Mouse (Mus musculus): ENCODE data around the gene Uqcr11. TPM values are rescaled to one million over a fixed set of nuclear protein-coding genes. Genes with fewer than 3 reads are reported as not detected.

Gene Uqcr11
- polyA plus RNA-seq, 1 experiment from 2014 or later, result 532 TPM

GRCm38 (mm10) chr10:80433513-80434232 lies 27.0 kb upstream of the Uqcr11 start, which contains the start of gene Tcf3:
Gene Tcf3, minus strand, starts transcription at chr10:80433647.
- Histone ChIP-seq H3K27me3 (ENCODE audit: control insufficient read depth, insufficient read depth, low read length) (no peaks in the 10 kb centered on the region), H3K27ac (replicated peaks; ENCODE audit: low read depth, low read length) (peak within 1 kb of the TSS; percentile 95), H3K4me2 (ENCODE audit: low read length) (peak within 1 kb of the TSS; percentile 79), H3K36me3 (ENCODE audit: control insufficient read depth, insufficient read depth, low read length) (peaks cover 23% of the 10 kb centered on the region), H3K4me3 (replicated peaks; ENCODE audit: low read depth, low read length) (peak within 1 kb of the TSS; percentile 97), H3K9me3 (ENCODE audit: control insufficient read depth, low read length) (no peaks in the 10 kb centered on the region), H3K4me1 (ENCODE audit: control insufficient read depth, insufficient read depth, low read length) (peaks cover 14% of the 10 kb centered on the region), H3K9ac (replicated peaks; ENCODE audit: low read length) (peak within 1 kb of the TSS; percentile 90)
- ATAC-seq (ENCODE audit: low FRiP score, low TSS enrichment) (peak; percentile 93), DNase-seq (peak; percentile 99)
- under 1% methylated on average over 60 of the region's 61 CpGs for WGBS

- Histone ChIP-seq H3K36me3 (ENCODE audit: control insufficient read depth, insufficient read depth, low read length) (peaks cover 28% of the 10 kb centered on the region), H3K4me1 (ENCODE audit: control insufficient read depth, insufficient read depth, low read length) (peaks cover 14% of the 10 kb centered on the region), H3K4me3 (replicated peaks; ENCODE audit: low read depth, low read length) (peak overlapping the region; percentile 97), H3K9me3 (ENCODE audit: control insufficient read depth, low read length) (no peaks in the 10 kb centered on the region), H3K9ac (replicated peaks; ENCODE audit: low read length) (peak overlapping the region; percentile 90), H3K27ac (replicated peaks; ENCODE audit: low read depth, low read length) (peak overlapping the region; percentile 95), H3K27me3 (ENCODE audit: control insufficient read depth, insufficient read depth, low read length) (no peaks in the 10 kb centered on the region), H3K4me2 (ENCODE audit: low read length) (peak overlapping the region; percentile 79)
- WGBS, result under 1% methylated on average over 55 of the region's 60 CpGs
- peak; percentile 77 for DNase-seq
- peak; percentile 36 for ATAC-seq (ENCODE audit: low FRiP score, low TSS enrichment)
Observed at GRCm38 (mm10) chr10:80432936-80433512, 26.4 kb upstream of the Uqcr11 start.

- WGBS, result 2% methylated on average over 4 of the region's 4 CpGs
- Histone ChIP-seq H3K27ac (replicated peaks; ENCODE audit: low read depth, low read length) (peak overlapping the region; percentile 49; the same call in 1 of the 2 replicates), H3K4me1 (ENCODE audit: control insufficient read depth, insufficient read depth, low read length) (peaks cover 14% of the 10 kb centered on the region)
Observed at GRCm38 (mm10) chr10:80432387-80432785, 25.8 kb upstream of the Uqcr11 start.

GRCm38 (mm10) chr10:80431570-80432386 lies 25.1 kb upstream of the Uqcr11 start:
- peak overlapping the region; percentile 97 for H3K4me3 ChIP-seq (replicated peaks; ENCODE audit: low read depth, low read length)
- H3K27me3 ChIP-seq (ENCODE audit: control insufficient read depth, insufficient read depth, low read length), result no peaks in the 10 kb centered on the region
- no peaks in the 10 kb centered on the region for H3K9me3 ChIP-seq (ENCODE audit: control insufficient read depth, low read length)
- WGBS, result 14% methylated on average over 16 of the region's 16 CpGs
- peaks cover 41% of the 10 kb centered on the region for H3K36me3 ChIP-seq (ENCODE audit: control insufficient read depth, insufficient read depth, low read length)
- H3K27ac ChIP-seq (replicated peaks; ENCODE audit: low read depth, low read length), result peak overlapping the region; percentile 49; the same call in 1 of the 2 replicates
- ATAC-seq (ENCODE audit: low FRiP score, low TSS enrichment) (no peak), DNase-seq (no peak)
- H3K4me2 ChIP-seq (ENCODE audit: low read length), result peak overlapping the region; percentile 79
- peaks cover 14% of the 10 kb centered on the region for H3K4me1 ChIP-seq (ENCODE audit: control insufficient read depth, insufficient read depth, low read length)
- peak overlapping the region; percentile 90 for H3K9ac ChIP-seq (replicated peaks; ENCODE audit: low read length)

More at GRCm38 (mm10) chr10:80432387-80432785, 25.8 kb upstream of the Uqcr11 start:
- peak overlapping the region; percentile 97 for H3K4me3 ChIP-seq (replicated peaks; ENCODE audit: low read depth, low read length)
- no peak for ATAC-seq (ENCODE audit: low FRiP score, low TSS enrichment)
- H3K4me2 ChIP-seq (ENCODE audit: low read length), result peak overlapping the region; percentile 79
- H3K36me3 ChIP-seq (ENCODE audit: control insufficient read depth, insufficient read depth, low read length), result peaks cover 35% of the 10 kb centered on the region
- no peaks in the 10 kb centered on the region for H3K9me3 ChIP-seq (ENCODE audit: control insufficient read depth, low read length)
- H3K9ac ChIP-seq (replicated peaks; ENCODE audit: low read length), result peak overlapping the region; percentile 90
- DNase-seq, result no peak
- no peaks in the 10 kb centered on the region for H3K27me3 ChIP-seq (ENCODE audit: control insufficient read depth, insufficient read depth, low read length)

- peaks cover 14% of the 10 kb centered on the region for H3K4me1 ChIP-seq (ENCODE audit: control insufficient read depth, insufficient read depth, low read length)
- no peak for DNase-seq
- no peaks in the 10 kb centered on the region for H3K27me3 ChIP-seq (ENCODE audit: control insufficient read depth, insufficient read depth, low read length)
- 0 out of 2 replicates have a peak overlapping the region, but pooled peaks have one; percentile 5 for H3K27ac ChIP-seq (replicated peaks; ENCODE audit: low read depth, low read length)
- no peak overlapping the region for H3K9ac ChIP-seq (replicated peaks; ENCODE audit: low read length)
- 82% methylated on average over 7 of the region's 8 CpGs for WGBS
- no peak overlapping the region for H3K4me2 ChIP-seq (ENCODE audit: low read length)
- H3K9me3 ChIP-seq (ENCODE audit: control insufficient read depth, low read length), result no peaks in the 10 kb centered on the region
- no peak for ATAC-seq (ENCODE audit: low FRiP score, low TSS enrichment)
- H3K4me3 ChIP-seq (replicated peaks; ENCODE audit: low read depth, low read length), result no peak overlapping the region
- peaks cover 54% of the 10 kb centered on the region for H3K36me3 ChIP-seq (ENCODE audit: control insufficient read depth, insufficient read depth, low read length)
Observed at GRCm38 (mm10) chr10:80430375-80430980, 23.8 kb upstream of the Uqcr11 start.

GRCm38 (mm10) chr10:80429800-80430199 lies 23.2 kb upstream of the Uqcr11 start:
- ATAC-seq (ENCODE audit: low FRiP score, low TSS enrichment), result no peak
- Histone ChIP-seq H3K36me3 (ENCODE audit: control insufficient read depth, insufficient read depth, low read length) (peaks cover 61% of the 10 kb centered on the region), H3K9me3 (ENCODE audit: control insufficient read depth, low read length) (no peaks in the 10 kb centered on the region)

GRCm38 (mm10) chr10:80425041-80425440 lies 18.4 kb upstream of the Uqcr11 start:
- H3K4me1 ChIP-seq (ENCODE audit: control insufficient read depth, insufficient read depth, low read length), result 0 out of 2 replicates have a peak, but pooled peaks cover 2% of the 10 kb centered on the region
- no peaks in the 10 kb centered on the region for H3K27me3 ChIP-seq (ENCODE audit: control insufficient read depth, insufficient read depth, low read length)
- no peak for DNase-seq
- ATAC-seq (ENCODE audit: low FRiP score, low TSS enrichment), result no peak
- no peaks in the 10 kb centered on the region for H3K9me3 ChIP-seq (ENCODE audit: control insufficient read depth, low read length)
- no peak overlapping the region for H3K4me3 ChIP-seq (replicated peaks; ENCODE audit: low read depth, low read length)
- H3K9ac ChIP-seq (replicated peaks; ENCODE audit: low read length), result no peak overlapping the region
- no peak overlapping the region for H3K4me2 ChIP-seq (ENCODE audit: low read length)
- H3K27ac ChIP-seq (replicated peaks; ENCODE audit: low read depth, low read length), result no peak overlapping the region
- H3K36me3 ChIP-seq (ENCODE audit: control insufficient read depth, insufficient read depth, low read length), result peaks cover 83% of the 10 kb centered on the region
- 96% methylated on average over 3 of the region's 3 CpGs for WGBS

More at GRCm38 (mm10) chr10:80429800-80430199, 23.2 kb upstream of the Uqcr11 start:
- no peak for DNase-seq
- H3K4me2 ChIP-seq (ENCODE audit: low read length), result no peak overlapping the region
- H3K27ac ChIP-seq (replicated peaks; ENCODE audit: low read depth, low read length), result no peak overlapping the region
- WGBS, result 82% methylated on average over 8 of the region's 8 CpGs
- H3K27me3 ChIP-seq (ENCODE audit: control insufficient read depth, insufficient read depth, low read length), result no peaks in the 10 kb centered on the region
- no peak overlapping the region for H3K9ac ChIP-seq (replicated peaks; ENCODE audit: low read length)
- H3K4me1 ChIP-seq (ENCODE audit: control insufficient read depth, insufficient read depth, low read length), result peaks cover 14% of the 10 kb centered on the region
- no peak overlapping the region for H3K4me3 ChIP-seq (replicated peaks; ENCODE audit: low read depth, low read length)

- no peak for ATAC-seq (ENCODE audit: low FRiP score, low TSS enrichment)
Observed at GRCm38 (mm10) chr10:80423562-80423961, 16.9 kb upstream of the Uqcr11 start.

More at GRCm38 (mm10) chr10:80423562-80423961, 16.9 kb upstream of the Uqcr11 start:
- Histone ChIP-seq H3K4me1 (ENCODE audit: control insufficient read depth, insufficient read depth, low read length) (0 out of 2 replicates have a peak, but pooled peaks cover 6% of the 10 kb centered on the region), H3K36me3 (ENCODE audit: control insufficient read depth, insufficient read depth, low read length) (peaks cover 86% of the 10 kb centered on the region), H3K9me3 (ENCODE audit: control insufficient read depth, low read length) (no peaks in the 10 kb centered on the region), H3K9ac (replicated peaks; ENCODE audit: low read length) (no peak overlapping the region), H3K27ac (replicated peaks; ENCODE audit: low read depth, low read length) (no peak overlapping the region), H3K4me2 (ENCODE audit: low read length) (no peak overlapping the region), H3K4me3 (replicated peaks; ENCODE audit: low read depth, low read length) (no peak overlapping the region), H3K27me3 (ENCODE audit: control insufficient read depth, insufficient read depth, low read length) (no peaks in the 10 kb centered on the region)
- WGBS, result 47% methylated on average over 4 of the region's 4 CpGs
- no peak for DNase-seq
